In genomic region chr8:4216296-4216695, GRCm38 (mm10) we compare ENCODE assay signal across 8 mouse cellular contexts. TPM values are rescaled to one million over a fixed set of nuclear protein-coding genes. Genes with fewer than 3 reads are reported as not detected.
DNase-seq lines count a peak whose midpoint lies in the region; ATAC-seq and TF ChIP-seq lines count a peak whose summit lies in the region.

No protein-coding gene starts in this region.

- peak overlapping the region; percentile 69 for H3K4me2 ChIP-seq in lung, embryonic 14.5 days
- peak overlapping the region; percentile 93 for H3K4me2 ChIP-seq in limb, embryonic 11.5 days (ENCODE audit: low read depth, severe bottlenecking)
- H3K4me2 ChIP-seq in neural tube, embryonic 15.5 days, result peak overlapping the region; percentile 96

- H3K9me3 ChIP-seq in lung, embryonic 14.5 days (ENCODE audit: low read depth, low read length), result no peaks in the 10 kb centered on the region
- H3K9me3 ChIP-seq in limb, embryonic 11.5 days (ENCODE audit: control insufficient read depth, low read length), result no peaks in the 10 kb centered on the region; the same call in 1 of the 2 replicates
- H3K9me3 ChIP-seq in neural tube, embryonic 15.5 days (replicated peaks), result no peaks in the 10 kb centered on the region

- peak overlapping the region; percentile 45 for H3K4me3 ChIP-seq in lung, embryonic 14.5 days (ENCODE audit: low read depth, low read length)
- peak overlapping the region; percentile 43 for H3K4me3 ChIP-seq in limb, embryonic 11.5 days (ENCODE audit: low read depth, low read length)
- peak overlapping the region; percentile 75 for H3K4me3 ChIP-seq in neural tube, embryonic 15.5 days (replicated peaks)

- peaks cover 41% of the 10 kb centered on the region for H3K27me3 ChIP-seq in lung, embryonic 14.5 days (ENCODE audit: insufficient read depth, low read length)
- H3K27me3 ChIP-seq in limb, embryonic 11.5 days (ENCODE audit: control insufficient read depth, insufficient read depth, low read length), result peaks cover 35% of the 10 kb centered on the region
- H3K27me3 ChIP-seq in neural tube, embryonic 15.5 days (replicated peaks), result no peaks in the 10 kb centered on the region

- H3K9ac ChIP-seq in lung, embryonic 14.5 days, result peak overlapping the region; percentile 54; the same call in 1 of the 2 replicates
- peak overlapping the region; percentile 44 for H3K9ac ChIP-seq in limb, embryonic 11.5 days (ENCODE audit: low read length)
- H3K9ac ChIP-seq in neural tube, embryonic 15.5 days (replicated peaks), result peak overlapping the region; percentile 79

- H3K4me1 ChIP-seq in lung, embryonic 14.5 days (ENCODE audit: insufficient read depth), result 0 out of 2 replicates have a peak, but pooled peaks cover 9% of the 10 kb centered on the region
- peaks cover 9% of the 10 kb centered on the region; the same call in 1 of the 2 replicates for H3K4me1 ChIP-seq in limb, embryonic 11.5 days (ENCODE audit: control insufficient read depth, insufficient read depth, low read length)
- H3K4me1 ChIP-seq in neural tube, embryonic 15.5 days, result peaks cover 46% of the 10 kb centered on the region

- H3K27ac ChIP-seq in lung, embryonic 14.5 days (ENCODE audit: low read depth), result no peak overlapping the region
- no peak overlapping the region for H3K27ac ChIP-seq in limb, embryonic 11.5 days (replicated peaks; ENCODE audit: low read depth, low read length)
- peak overlapping the region; percentile 96 for H3K27ac ChIP-seq in neural tube, embryonic 15.5 days (replicated peaks)

- 0 out of 2 replicates have a peak, but pooled peaks have one; percentile 10 for ATAC-seq in cerebellum, adult (ENCODE audit: insufficient number of reproducible peaks, low FRiP score, low TSS enrichment)
- no peak for ATAC-seq in lung, embryonic 14.5 days (ENCODE audit: insufficient read depth)
- no peak for ATAC-seq in limb, embryonic 11.5 days (ENCODE audit: insufficient number of reproducible peaks, low FRiP score, low TSS enrichment, low read depth)
- ATAC-seq in neural tube, embryonic 15.5 days (ENCODE audit: low FRiP score), result peak; percentile 20

- no peak for DNase-seq in cerebellum, adult 9-10 months
- no peak for DNase-seq in lung, embryonic 14.5 days
- no peak for DNase-seq in lung, postnatal 14 days
- peak; percentile 29 for DNase-seq in limb, embryonic 11.5 days (ENCODE audit: low spot score)
- no peak for DNase-seq in thymus, postnatal 25 days
- no peak for DNase-seq in layer of hippocampus, postnatal 25 days (ENCODE audit: extremely low spot score in 1 of 2, low spot score in 1 of 2)

- 10% methylated on average over 18 of the region's 18 CpGs for WGBS in lung, embryonic 14.5 days
- 6% methylated on average over 15 of the region's 18 CpGs for WGBS in limb, embryonic 11.5 days
- 6% methylated on average over 18 of the region's 18 CpGs for WGBS in neural tube, embryonic 15.5 days

- no peak for TF ChIP-seq CTCF in lung, embryonic 14.5 days (IDR thresholded peaks at IDR 0.05; ENCODE audit: low read depth)

- no peaks in the 10 kb centered on the region for H3K36me3 ChIP-seq in lung, embryonic 14.5 days (ENCODE audit: insufficient read depth)
- no peaks in the 10 kb centered on the region for H3K36me3 ChIP-seq in limb, embryonic 11.5 days (ENCODE audit: control insufficient read depth, insufficient read depth, low read length)
- no peaks in the 10 kb centered on the region for H3K36me3 ChIP-seq in neural tube, embryonic 15.5 days

RNA-seq across cellular contexts. Expression of gene Prr36, which starts 1.0 kb away (rescaled TPM):
- polyA plus RNA-seq in lung, embryonic 14.5 days (2014; fragmentation: Nextera tagmentation; extraction: Ambion mirVana), result 9.7 TPM in 2 replicates
- polyA plus RNA-seq in limb, embryonic 11.5 days (2014; fragmentation: Nextera tagmentation; extraction: Ambion mirVana), result 1.7 and 1.9 TPM in 2 replicates
- 36.2 and 37.5 TPM in 2 replicates for polyA plus RNA-seq in neural tube, embryonic 15.5 days (2015; fragmentation: Nextera tagmentation; extraction: Ambion mirVana)
- 10 to 100 TPM; 39.0 to 54.3 TPM for total RNA-seq in layer of hippocampus, postnatal 25 days (2021)

RNA-seq across cellular contexts. Expression of gene Lrrc8e, which starts 10.3 kb away (rescaled TPM):
- polyA plus RNA-seq in lung, embryonic 14.5 days (2014; fragmentation: Nextera tagmentation; extraction: Ambion mirVana), result 1.9 and 2.3 TPM in 2 replicates
- 0.09 and 0.13 TPM in 2 replicates for polyA plus RNA-seq in limb, embryonic 11.5 days (2014; fragmentation: Nextera tagmentation; extraction: Ambion mirVana)
- 0.57 TPM in 1 of 2 replicates, not detected in the other for polyA plus RNA-seq in neural tube, embryonic 15.5 days (2015; fragmentation: Nextera tagmentation; extraction: Ambion mirVana)
- not detected for total RNA-seq in layer of hippocampus, postnatal 25 days (2021)

RNA-seq across cellular contexts. Expression of gene Map2k7, which starts 22.2 kb away (rescaled TPM):
- polyA plus RNA-seq in lung, embryonic 14.5 days (2014; fragmentation: Nextera tagmentation; extraction: Ambion mirVana), result 16.2 and 20.9 TPM in 2 replicates
- 19.0 and 19.5 TPM in 2 replicates for polyA plus RNA-seq in limb, embryonic 11.5 days (2014; fragmentation: Nextera tagmentation; extraction: Ambion mirVana)
- 26.9 and 30.6 TPM in 2 replicates for polyA plus RNA-seq in neural tube, embryonic 15.5 days (2015; fragmentation: Nextera tagmentation; extraction: Ambion mirVana)
- total RNA-seq in layer of hippocampus, postnatal 25 days (2021), result 10 to 100 TPM; 90.6 to 96.3 TPM

RNA-seq across cellular contexts. Expression of gene Gm49320, which starts 22.4 kb away (rescaled TPM):
- polyA plus RNA-seq in lung, embryonic 14.5 days (2014; fragmentation: Nextera tagmentation; extraction: Ambion mirVana), result 1.2 and 1.5 TPM in 2 replicates
- polyA plus RNA-seq in limb, embryonic 11.5 days (2014; fragmentation: Nextera tagmentation; extraction: Ambion mirVana), result 0.68 and 1.0 TPM in 2 replicates
- 1.1 and 1.3 TPM in 2 replicates for polyA plus RNA-seq in neural tube, embryonic 15.5 days (2015; fragmentation: Nextera tagmentation; extraction: Ambion mirVana)
- 1 to 10 TPM; 2.4 to 2.5 TPM for total RNA-seq in layer of hippocampus, postnatal 25 days (2021)

RNA-seq across cellular contexts. Expression of gene Tgfbr3l, which starts 31.7 kb away (rescaled TPM):
- polyA plus RNA-seq in lung, embryonic 14.5 days (2014; fragmentation: Nextera tagmentation; extraction: Ambion mirVana), result 2.0 and 3.2 TPM in 2 replicates
- 1.5 and 3.0 TPM in 2 replicates for polyA plus RNA-seq in limb, embryonic 11.5 days (2014; fragmentation: Nextera tagmentation; extraction: Ambion mirVana)
- 3.2 and 3.4 TPM in 2 replicates for polyA plus RNA-seq in neural tube, embryonic 15.5 days (2015; fragmentation: Nextera tagmentation; extraction: Ambion mirVana)
- total RNA-seq in layer of hippocampus, postnatal 25 days (2021), result 10 to 100 TPM in 1 of 2 experiments, 1 to 10 TPM in 1; 7.9 to 12.8 TPM

Comparison
In these comparisons a context has a peak if more than half of its experiments do, and no peak if none do; other contexts are left out.
1. ATAC-seq: peak in cerebellum, adult (single experiment) and neural tube, embryonic 15.5 days (single experiment); none in lung, embryonic 14.5 days (single experiment) and limb, embryonic 11.5 days (single experiment).
2. Peak in every context shown above with its lines, with median percentiles within 50 percentile points of each other: H3K4me2 ChIP-seq, H3K4me3 ChIP-seq and H3K9ac ChIP-seq.